Mouse (Mus musculus) heart, postnatal 25 days (tissue): Measurements from ENCODE around the gene Arhgef28. TPM values are rescaled to one million over a fixed set of nuclear protein-coding genes. Genes with fewer than 3 reads are reported as not detected.

Source experiments
- DNase-seq: peaks from one replicate; pipeline ENCODE4 v3.0.0; 2022; ENCODE audit warnings: low spot score
- intact Hi-C: fragments of 180-260 bp; cut with DNase I; formaldehyde crosslinking; loops from one replicate; pipeline ENCODE4 v1.15.1; 2025
- total RNA-seq, 2 experiments: library from RNA; stranded (reverse); gene quantifications; 2 replicates each; pipeline ENCODE4 v1.2.3; 2021

Arhgef28 gene
- total RNA-seq, 2 experiments from 2014 or later, result 5.0 to 5.1 TPM

- intact Hi-C loops, result no loop called here
- no peak for DNase-seq
These were observed 20.1 kb downstream of the Arhgef28 start for GRCm38 (mm10) chr13:98186179-98186578.

GRCm38 (mm10) chr13:98184632-98185031 is 21.6 kb downstream of the Arhgef28 start:
- intact Hi-C loops, result no loop called here
- DNase-seq, result no peak

- no peak for DNase-seq
- intact Hi-C loops, result no loop called here
These were observed 22.9 kb downstream of the Arhgef28 start for GRCm38 (mm10) chr13:98183157-98183878.

GRCm38 (mm10) chr13:98182330-98182729 is 23.9 kb downstream of the Arhgef28 start:
- DNase-seq, result no peak
- intact Hi-C loops, result no loop called here

- DNase-seq, result no peak
- intact Hi-C loops, result no loop called here
These were observed 25.6 kb downstream of the Arhgef28 start for GRCm38 (mm10) chr13:98180636-98181035.

- no peak for DNase-seq
- intact Hi-C loops, result no loop called here
These were observed 30.8 kb downstream of the Arhgef28 start for GRCm38 (mm10) chr13:98175323-98176007.

- DNase-seq, result no peak
- intact Hi-C loops, result no loop called here
These were observed 33.2 kb downstream of the Arhgef28 start for GRCm38 (mm10) chr13:98173008-98173407.

- DNase-seq, result no peak
- intact Hi-C loops, result no loop called here
These were observed 33.9 kb downstream of the Arhgef28 start for GRCm38 (mm10) chr13:98172365-98172764.

- intact Hi-C loops, result no loop called here
- DNase-seq, result no peak
These were observed 34.5 kb downstream of the Arhgef28 start for GRCm38 (mm10) chr13:98171706-98172105.

GRCm38 (mm10) chr13:98171257-98171656 is 35.0 kb downstream of the Arhgef28 start:
- intact Hi-C loops, result no loop called here
- DNase-seq, result no peak

GRCm38 (mm10) chr13:98164878-98165277 is 41.4 kb downstream of the Arhgef28 start:
- intact Hi-C loops, result loop anchor here (5.0 kb wide), 1 partner anchor 38 kb away; no protein-coding TSS in a partner anchor
- DNase-seq, result no peak

GRCm38 (mm10) chr13:98161496-98161895 is 44.7 kb downstream of the Arhgef28 start:
- no peak for DNase-seq
- intact Hi-C loops, result no loop called here

- DNase-seq, result no peak
- intact Hi-C loops, result no loop called here
These were observed 49.6 kb downstream of the Arhgef28 start for GRCm38 (mm10) chr13:98156656-98157055.

GRCm38 (mm10) chr13:98152759-98153158 is 53.5 kb downstream of the Arhgef28 start:
- intact Hi-C loops, result no loop called here
- DNase-seq, result no peak

GRCm38 (mm10) chr13:98147532-98147931 is 58.7 kb downstream of the Arhgef28 start:
- no peak for DNase-seq
- intact Hi-C loops, result no loop called here

GRCm38 (mm10) chr13:98146573-98147160 is 59.6 kb downstream of the Arhgef28 start:
- intact Hi-C loops, result no loop called here
- no peak for DNase-seq

- no peak for DNase-seq
- intact Hi-C loops, result no loop called here
These were observed 60.9 kb downstream of the Arhgef28 start for GRCm38 (mm10) chr13:98145310-98145709.

GRCm38 (mm10) chr13:98143000-98143399 is 63.2 kb downstream of the Arhgef28 start:
- no peak for DNase-seq
- intact Hi-C loops, result no loop called here

- no peak for DNase-seq
- intact Hi-C loops, result no loop called here
These were observed 65.6 kb downstream of the Arhgef28 start for GRCm38 (mm10) chr13:98140626-98141025.

- DNase-seq, result no peak
- intact Hi-C loops, result no loop called here
These were observed 67.5 kb downstream of the Arhgef28 start for GRCm38 (mm10) chr13:98138786-98139185.

GRCm38 (mm10) chr13:98135890-98136555 is 70.2 kb downstream of the Arhgef28 start:
- no peak for DNase-seq
- intact Hi-C loops, result no loop called here
